Mouse (Mus musculus): ENCODE measurements at regions not wholly inside any gene's neighbourhood (a gene's known extent, or its start where the extent isn't known, plus 50 kb on each side); places are given as distances from the start of the nearest gene placed in this dataset.

GRCm38 (mm10) chr3:153051566-153051965 lies 69.5 kb upstream of the St6galnac5 start:
- no peaks in the 10 kb centered on the region for H3K79me2 ChIP-seq (replicated peaks; ENCODE audit: control insufficient read depth, insufficient read depth, low read length)
- no peak for TF ChIP-seq CTCF (IDR thresholded peaks at IDR 0.05)
- no peak for TF ChIP-seq EP300 (IDR thresholded peaks at IDR 0.05; ENCODE audit: insufficient read depth, low read depth, low read length)
- no peak for TF ChIP-seq POLR2A (IDR thresholded peaks at IDR 0.05; ENCODE audit: insufficient read depth, low read depth, low read length)
- no peaks in the 10 kb centered on the region for H3K27me3 ChIP-seq (ENCODE audit: control insufficient read depth, insufficient read depth, low read length)
- no peak overlapping the region for H3K4me3 ChIP-seq
- DNase-seq, result no peak
- H3K27ac ChIP-seq, result no peak overlapping the region
- intact Hi-C loops (cut with DNase I), result no loop called here
- no peaks in the 10 kb centered on the region for H3K36me3 ChIP-seq (ENCODE audit: control insufficient read depth, insufficient read depth, low read length)
- H3K9ac ChIP-seq (ENCODE audit: low read depth, low read length), result no peak overlapping the region
- no peaks in the 10 kb centered on the region for H3K4me1 ChIP-seq (ENCODE audit: control insufficient read depth, insufficient read depth, low read length)

GRCm38 (mm10) chr3:153045328-153045727 lies 63.3 kb upstream of the St6galnac5 start:
- H3K27me3 ChIP-seq (ENCODE audit: control insufficient read depth, insufficient read depth, low read length), result no peaks in the 10 kb centered on the region

GRCm38 (mm10) chr3:153033980-153034379 lies 51.9 kb upstream of the St6galnac5 start:
- intact Hi-C loops (cut with DNase I), result no loop called here
- Histone ChIP-seq H3K36me3 (ENCODE audit: control insufficient read depth, insufficient read depth, low read length) (no peaks in the 10 kb centered on the region), H3K27me3 (ENCODE audit: control insufficient read depth, insufficient read depth, low read length) (no peaks in the 10 kb centered on the region), H3K9ac (ENCODE audit: low read depth, low read length) (no peak overlapping the region), H3K79me2 (replicated peaks; ENCODE audit: control insufficient read depth, insufficient read depth, low read length) (no peaks in the 10 kb centered on the region), H3K27ac (no peak overlapping the region), H3K4me1 (ENCODE audit: control insufficient read depth, insufficient read depth, low read length) (no peaks in the 10 kb centered on the region), H3K4me3 (no peak overlapping the region)
- 72% methylated on average over 6 of the region's 6 CpGs for WGBS
- no peak for DNase-seq
- no peak for TF ChIP-seq EP300 (IDR thresholded peaks at IDR 0.05; ENCODE audit: insufficient read depth, low read depth, low read length)
- no peak for TF ChIP-seq POLR2A (IDR thresholded peaks at IDR 0.05; ENCODE audit: insufficient read depth, low read depth, low read length)
- no peak for TF ChIP-seq CTCF (IDR thresholded peaks at IDR 0.05)

More at GRCm38 (mm10) chr3:153045328-153045727, 63.3 kb upstream of the St6galnac5 start:
- no peak for DNase-seq
- H3K4me1 ChIP-seq (ENCODE audit: control insufficient read depth, insufficient read depth, low read length), result no peaks in the 10 kb centered on the region
- no peaks in the 10 kb centered on the region for H3K79me2 ChIP-seq (replicated peaks; ENCODE audit: control insufficient read depth, insufficient read depth, low read length)
- H3K27ac ChIP-seq, result no peak overlapping the region
- H3K9ac ChIP-seq (ENCODE audit: low read depth, low read length), result no peak overlapping the region
- no peak overlapping the region for H3K4me3 ChIP-seq
- TF ChIP-seq POLR2A (IDR thresholded peaks at IDR 0.05; ENCODE audit: insufficient read depth, low read depth, low read length) (no peak), EP300 (IDR thresholded peaks at IDR 0.05; ENCODE audit: insufficient read depth, low read depth, low read length) (no peak), CTCF (IDR thresholded peaks at IDR 0.05) (no peak)
- intact Hi-C loops (cut with DNase I), result no loop called here
- WGBS, result 78% methylated on average over 2 of the region's 2 CpGs
- no peaks in the 10 kb centered on the region for H3K36me3 ChIP-seq (ENCODE audit: control insufficient read depth, insufficient read depth, low read length)
